Comparison of ENCODE assay signal across 24 mouse cellular contexts in genomic region chr7:117771836-117772235, GRCm38 (mm10).
DNase-seq lines count a peak whose midpoint lies in the region; ATAC-seq lines count a peak whose summit lies in the region.
"Had no signal": no experiment of that assay in that cellular context is flagged by ENCODE, and none has a peak within 500 bp of the region (broad histone marks: within the 10 kb centered on the region; RNA-seq: fewer than 3 reads in every experiment).

No protein-coding gene starts in this region.

- 42% methylated on average over 6 of the region's 6 CpGs for WGBS in kidney, embryonic 15.5 days
- 34% methylated on average over 6 of the region's 6 CpGs for WGBS in neural tube, embryonic 11.5 days
- WGBS in neural tube, embryonic 15.5 days, result 14% methylated on average over 6 of the region's 6 CpGs

- no peaks in the 10 kb centered on the region for H3K36me3 ChIP-seq in kidney, embryonic 15.5 days
- no peaks in the 10 kb centered on the region for H3K36me3 ChIP-seq in neural tube, embryonic 11.5 days (ENCODE audit: control insufficient read depth, insufficient read depth, low read length)
- no peaks in the 10 kb centered on the region for H3K36me3 ChIP-seq in neural tube, embryonic 15.5 days
- H3K36me3 ChIP-seq: embryonic facial prominence, embryonic 13.5 days; heart, embryonic 13.5 days; limb, embryonic 12.5 days; liver, embryonic 13.5 days; lung, embryonic 15.5 days; stomach, embryonic 15.5 days had no signal

- H3K27me3 ChIP-seq in kidney, embryonic 15.5 days, result no peaks in the 10 kb centered on the region
- no peaks in the 10 kb centered on the region for H3K27me3 ChIP-seq in neural tube, embryonic 11.5 days (ENCODE audit: control insufficient read depth, insufficient read depth, low read length)
- H3K27me3 ChIP-seq in neural tube, embryonic 15.5 days (replicated peaks), result no peaks in the 10 kb centered on the region
- H3K27me3 ChIP-seq: embryonic facial prominence, embryonic 13.5 days; heart, embryonic 13.5 days; limb, embryonic 12.5 days; liver, embryonic 13.5 days; lung, embryonic 15.5 days; stomach, embryonic 15.5 days had no signal

- H3K4me2 ChIP-seq in kidney, embryonic 15.5 days, result no peak overlapping the region
- no peak overlapping the region for H3K4me2 ChIP-seq in neural tube, embryonic 11.5 days (ENCODE audit: low read depth)
- H3K4me2 ChIP-seq in neural tube, embryonic 15.5 days, result no peak overlapping the region
- H3K4me2 ChIP-seq: embryonic facial prominence, embryonic 13.5 days; heart, embryonic 13.5 days; limb, embryonic 12.5 days; liver, embryonic 13.5 days; lung, embryonic 15.5 days; stomach, embryonic 15.5 days had no signal

- H3K4me1 ChIP-seq in kidney, embryonic 15.5 days, result no peaks in the 10 kb centered on the region
- H3K4me1 ChIP-seq in neural tube, embryonic 11.5 days (ENCODE audit: control insufficient read depth, insufficient read depth, low read length), result no peaks in the 10 kb centered on the region
- H3K4me1 ChIP-seq in neural tube, embryonic 15.5 days, result peaks cover 11% of the 10 kb centered on the region
- H3K4me1 ChIP-seq: embryonic facial prominence, embryonic 13.5 days; heart, embryonic 13.5 days; limb, embryonic 12.5 days; liver, embryonic 13.5 days; lung, embryonic 15.5 days; stomach, embryonic 15.5 days had no signal

- ATAC-seq in kidney, embryonic 15.5 days (replicated peaks; ENCODE audit: low FRiP score), result peak; percentile 67; the same call in 1 of the 2 replicates
- ATAC-seq in neural tube, embryonic 11.5 days (ENCODE audit: insufficient read depth, low FRiP score, low TSS enrichment), result no peak; the same call in 1 of the 2 replicates
- ATAC-seq in neural tube, embryonic 15.5 days (ENCODE audit: low FRiP score), result no peak
- no peak for ATAC-seq in cerebellum, adult (ENCODE audit: insufficient number of reproducible peaks, low FRiP score, low TSS enrichment)

- H3K9me3 ChIP-seq in kidney, embryonic 15.5 days (replicated peaks), result peaks cover 8% of the 10 kb centered on the region; the same call in 1 of the 2 replicates
- H3K9me3 ChIP-seq in neural tube, embryonic 11.5 days (ENCODE audit: control insufficient read depth, low read length), result no peaks in the 10 kb centered on the region
- H3K9me3 ChIP-seq in neural tube, embryonic 15.5 days (replicated peaks), result peaks cover 8% of the 10 kb centered on the region; the same call in 1 of the 2 replicates
- H3K9me3 ChIP-seq: embryonic facial prominence, embryonic 13.5 days; liver, embryonic 13.5 days; lung, embryonic 15.5 days; stomach, embryonic 15.5 days had no signal

- no peak overlapping the region for H3K4me3 ChIP-seq in kidney, embryonic 15.5 days (replicated peaks)
- no peak overlapping the region for H3K4me3 ChIP-seq in neural tube, embryonic 11.5 days (ENCODE audit: low read depth, low read length)
- H3K4me3 ChIP-seq in neural tube, embryonic 15.5 days (replicated peaks), result no peak overlapping the region
- H3K4me3 ChIP-seq: embryonic facial prominence, embryonic 13.5 days; gastrocnemius, adult 2 months; heart, embryonic 13.5 days; limb, embryonic 12.5 days; liver, embryonic 13.5 days; lung, embryonic 15.5 days; stomach, embryonic 15.5 days had no signal

- no peak overlapping the region for H3K27ac ChIP-seq in kidney, embryonic 15.5 days
- H3K27ac ChIP-seq in neural tube, embryonic 11.5 days (ENCODE audit: low read depth, low read length), result no peak overlapping the region
- H3K27ac ChIP-seq in neural tube, embryonic 15.5 days (replicated peaks), result no peak overlapping the region
- H3K27ac ChIP-seq: embryonic facial prominence, embryonic 13.5 days; gastrocnemius, adult 2 months; heart, embryonic 13.5 days; limb, embryonic 12.5 days; liver, embryonic 13.5 days; lung, embryonic 15.5 days; macrophage; stomach, embryonic 15.5 days had no signal

- no peak overlapping the region for H3K9ac ChIP-seq in kidney, embryonic 15.5 days
- no peak overlapping the region for H3K9ac ChIP-seq in neural tube, embryonic 11.5 days (ENCODE audit: low read length)
- no peak overlapping the region for H3K9ac ChIP-seq in neural tube, embryonic 15.5 days (replicated peaks)
- H3K9ac ChIP-seq: embryonic facial prominence, embryonic 13.5 days; heart, embryonic 13.5 days; limb, embryonic 12.5 days; liver, embryonic 13.5 days; lung, embryonic 15.5 days; stomach, embryonic 15.5 days had no signal

- peak; percentile 18 for DNase-seq in adrenal gland, adult 2 months
- no peak for DNase-seq in adrenal gland, postnatal 10 days
- DNase-seq in kidney, adult 11 months, result no peak
- DNase-seq in neural tube, embryonic 11.5 days (ENCODE audit: low spot score), result peak; percentile 38
- no peak for DNase-seq in urinary bladder, postnatal 14 days (ENCODE audit: low spot score)
- DNase-seq: adrenal gland, adult 8-10 months; cerebellum, adult 18-20 months; cerebellum, postnatal 36 days; gastrocnemius, adult 2 months; heart, postnatal 4 days; kidney, adult 18-20 months; layer of hippocampus, adult 9-11 months; liver, embryonic 13.5 days; right cerebral cortex, adult 18-20 months; thymus, adult 2 months had no signal

Comparison
In these comparisons a context has a peak if more than half of its experiments do, and no peak if none do; other contexts are left out.
1. DNase-seq: peak in adrenal gland, adult 2 months (single experiment) and neural tube, embryonic 11.5 days (single experiment); none in adrenal gland, postnatal 10 days (single experiment), kidney, adult 11 months (single experiment) and urinary bladder, postnatal 14 days (single experiment).